Mouse (Mus musculus): Measurements from ENCODE around the gene Krt87. TPM values are rescaled to one million over a fixed set of nuclear protein-coding genes. Genes with fewer than 3 reads are reported as not detected.

Gene Krt87
- polyA plus RNA-seq, 1 experiment, result not detected

DNA sequence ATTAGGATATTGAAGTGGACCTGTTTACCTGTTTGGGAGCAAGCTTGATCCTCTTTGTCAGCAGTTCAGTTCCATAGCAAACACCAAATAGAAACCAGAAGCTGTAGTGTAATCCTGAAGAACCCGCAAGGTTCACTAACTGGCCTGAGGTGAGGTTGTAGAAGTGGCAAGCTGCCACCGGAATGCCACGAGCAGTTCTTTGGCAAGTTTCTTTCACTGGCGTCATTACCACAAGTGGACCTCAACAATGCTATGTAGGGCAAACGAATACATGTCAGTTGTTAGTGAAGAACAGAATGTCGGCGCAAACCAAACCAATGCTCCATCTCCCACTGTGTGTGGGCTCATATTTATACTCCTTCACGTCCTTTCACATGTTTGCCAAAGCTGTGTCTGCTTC lies 40.3 kb downstream of the Krt87 start:
- Histone ChIP-seq H3K27me3 (ENCODE audit: control insufficient read depth) (no peaks in the 10 kb centered on the region), H3K36me3 (ENCODE audit: control insufficient read depth) (no peaks in the 10 kb centered on the region), H3K4me3 (replicated peaks) (no peak overlapping the region), H3K9me3 (ENCODE audit: control insufficient read depth, low read length) (no peaks in the 10 kb centered on the region), H3K4me1 (ENCODE audit: control insufficient read depth) (no peaks in the 10 kb centered on the region)
- TF ChIP-seq TAL1 (IDR thresholded peaks at IDR 0.05; ENCODE audit: low read length), result no peak
- TF ChIP-seq GATA1 (IDR thresholded peaks at IDR 0.05; ENCODE audit: low read length), result no peak

DNA sequence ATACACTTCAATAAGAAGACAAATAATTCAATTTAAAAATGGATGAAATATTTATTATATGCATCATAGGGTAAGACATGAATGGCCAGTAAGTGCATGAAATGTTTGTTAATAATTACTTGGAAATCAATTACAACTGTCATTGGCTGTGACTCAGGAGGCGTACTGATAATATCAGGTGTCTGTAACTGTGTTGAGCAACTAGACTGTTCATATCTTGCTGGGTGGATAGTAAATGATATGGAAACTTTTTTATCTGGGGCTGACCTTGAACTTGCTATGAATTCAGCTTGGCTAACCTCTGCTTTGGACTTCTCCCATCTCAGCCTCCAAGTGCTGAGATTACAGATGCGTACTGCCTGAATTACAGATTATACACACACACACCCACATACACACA lies 40.9 kb downstream of the Krt87 start:
- Histone ChIP-seq H3K27me3 (ENCODE audit: control insufficient read depth) (no peaks in the 10 kb centered on the region), H3K4me3 (replicated peaks) (no peak overlapping the region), H3K36me3 (ENCODE audit: control insufficient read depth) (no peaks in the 10 kb centered on the region), H3K9me3 (ENCODE audit: control insufficient read depth, low read length) (no peaks in the 10 kb centered on the region), H3K4me1 (ENCODE audit: control insufficient read depth) (no peaks in the 10 kb centered on the region)
- TF ChIP-seq GATA1 (IDR thresholded peaks at IDR 0.05; ENCODE audit: low read length), result no peak
- TF ChIP-seq TAL1 (IDR thresholded peaks at IDR 0.05; ENCODE audit: low read length), result no peak

DNA sequence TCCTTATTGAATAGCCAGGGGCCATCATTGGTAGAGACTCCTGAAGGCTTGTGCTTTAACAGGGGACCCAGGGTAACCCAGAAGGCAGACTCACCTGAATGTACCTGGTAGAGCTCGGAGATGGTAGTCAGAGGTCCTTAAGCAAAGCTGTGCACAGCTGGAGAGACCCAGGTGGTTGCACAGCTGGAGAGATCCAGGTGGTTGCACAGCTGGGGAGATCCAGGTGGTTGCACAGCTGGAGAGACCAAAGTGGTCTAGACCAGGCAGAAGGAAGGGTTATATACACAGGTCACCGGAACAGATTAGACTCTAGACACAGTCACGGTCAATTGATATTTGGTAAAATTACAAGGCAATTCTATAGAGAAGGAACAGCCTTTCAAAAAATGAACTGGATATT lies 41.7 kb downstream of the Krt87 start:
- H3K4me1 ChIP-seq (ENCODE audit: control insufficient read depth), result no peaks in the 10 kb centered on the region
- no peaks in the 10 kb centered on the region for H3K36me3 ChIP-seq (ENCODE audit: control insufficient read depth)
- H3K27me3 ChIP-seq (ENCODE audit: control insufficient read depth), result no peaks in the 10 kb centered on the region
- TF ChIP-seq GATA1 (IDR thresholded peaks at IDR 0.05; ENCODE audit: low read length) (no peak), TAL1 (IDR thresholded peaks at IDR 0.05; ENCODE audit: low read length) (no peak)
- H3K4me3 ChIP-seq (replicated peaks), result no peak overlapping the region
- no peaks in the 10 kb centered on the region for H3K9me3 ChIP-seq (ENCODE audit: control insufficient read depth, low read length)

DNA sequence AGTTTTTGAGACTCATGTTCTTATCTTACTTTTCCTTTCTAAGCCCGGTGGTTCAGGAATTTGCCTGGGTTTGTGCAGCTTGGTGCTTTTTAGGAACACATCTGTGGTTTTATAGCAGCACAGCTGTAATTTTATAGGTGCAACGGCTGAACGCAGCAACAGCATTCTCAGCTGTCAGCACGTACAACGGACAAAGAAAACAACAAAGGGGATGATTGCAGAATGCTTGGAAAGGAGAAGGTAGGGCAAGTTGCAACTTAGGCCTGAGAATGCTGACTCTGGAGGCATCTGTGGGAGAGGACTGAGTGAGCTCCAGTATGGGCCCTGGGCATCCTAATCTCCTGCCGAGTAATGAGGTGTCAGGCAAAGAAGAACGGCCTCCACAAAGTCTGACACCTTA lies 42.1 kb downstream of the Krt87 start:
- TF ChIP-seq GATA1 (IDR thresholded peaks at IDR 0.05; ENCODE audit: low read length) (no peak), TAL1 (IDR thresholded peaks at IDR 0.05; ENCODE audit: low read length) (no peak)
- Histone ChIP-seq H3K4me3 (replicated peaks) (no peak overlapping the region), H3K36me3 (ENCODE audit: control insufficient read depth) (no peaks in the 10 kb centered on the region), H3K9me3 (ENCODE audit: control insufficient read depth, low read length) (no peaks in the 10 kb centered on the region), H3K4me1 (ENCODE audit: control insufficient read depth) (no peaks in the 10 kb centered on the region), H3K27me3 (ENCODE audit: control insufficient read depth) (no peaks in the 10 kb centered on the region)

DNA sequence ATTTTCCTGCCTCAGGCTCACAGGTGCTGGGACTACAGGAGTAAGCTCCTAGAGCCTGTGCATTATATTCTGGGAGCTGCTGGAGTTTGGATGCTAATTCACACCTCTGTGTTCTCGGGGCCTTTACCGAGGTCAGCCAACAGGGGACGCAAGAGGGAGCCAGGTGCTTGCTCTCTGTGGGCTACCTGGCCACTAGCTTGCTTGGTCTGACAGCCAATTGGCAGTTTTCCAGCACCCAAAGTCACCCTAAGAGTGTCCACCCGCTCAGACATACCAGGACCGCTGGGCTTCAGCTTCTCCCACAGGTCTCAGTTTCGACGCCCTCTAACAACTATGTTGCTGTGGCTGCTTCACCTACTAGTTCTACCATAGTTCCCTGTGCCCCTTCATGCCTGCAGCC lies 43.7 kb downstream of the Krt87 start:
- Histone ChIP-seq H3K27me3 (ENCODE audit: control insufficient read depth) (no peaks in the 10 kb centered on the region), H3K4me3 (replicated peaks) (no peak overlapping the region), H3K9me3 (ENCODE audit: control insufficient read depth, low read length) (no peaks in the 10 kb centered on the region), H3K4me1 (ENCODE audit: control insufficient read depth) (no peaks in the 10 kb centered on the region), H3K36me3 (ENCODE audit: control insufficient read depth) (no peaks in the 10 kb centered on the region)
- TF ChIP-seq TAL1 (IDR thresholded peaks at IDR 0.05; ENCODE audit: low read length) (no peak), GATA1 (IDR thresholded peaks at IDR 0.05; ENCODE audit: low read length) (no peak)

DNA sequence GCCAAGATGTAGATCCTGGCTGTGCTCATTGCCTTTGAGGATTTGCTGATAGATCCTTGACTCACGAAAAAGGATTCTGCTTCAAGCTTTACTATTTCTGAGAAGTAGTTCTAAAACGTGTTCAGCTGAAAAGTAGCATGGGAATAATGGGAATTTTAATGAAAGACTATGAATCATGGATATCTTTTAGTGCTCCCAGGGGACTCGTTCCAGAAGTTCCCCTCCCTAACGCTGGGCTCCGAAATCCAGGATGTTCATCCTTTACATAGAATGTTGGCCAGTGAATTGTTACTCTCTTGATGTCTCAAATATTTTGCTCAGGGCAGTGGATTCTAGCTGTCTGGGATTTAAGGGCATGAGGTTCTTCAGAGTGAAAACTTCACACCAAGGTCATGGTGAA lies 46.4 kb downstream of the Krt87 start:
- H3K9me3 ChIP-seq (ENCODE audit: control insufficient read depth, low read length), result no peaks in the 10 kb centered on the region
- no peaks in the 10 kb centered on the region for H3K36me3 ChIP-seq (ENCODE audit: control insufficient read depth)
- H3K4me3 ChIP-seq (replicated peaks), result no peak overlapping the region
- H3K27me3 ChIP-seq (ENCODE audit: control insufficient read depth), result no peaks in the 10 kb centered on the region
- TF ChIP-seq TAL1 (IDR thresholded peaks at IDR 0.05; ENCODE audit: low read length) (no peak), GATA1 (IDR thresholded peaks at IDR 0.05; ENCODE audit: low read length) (no peak)
- no peaks in the 10 kb centered on the region for H3K4me1 ChIP-seq (ENCODE audit: control insufficient read depth)

DNA sequence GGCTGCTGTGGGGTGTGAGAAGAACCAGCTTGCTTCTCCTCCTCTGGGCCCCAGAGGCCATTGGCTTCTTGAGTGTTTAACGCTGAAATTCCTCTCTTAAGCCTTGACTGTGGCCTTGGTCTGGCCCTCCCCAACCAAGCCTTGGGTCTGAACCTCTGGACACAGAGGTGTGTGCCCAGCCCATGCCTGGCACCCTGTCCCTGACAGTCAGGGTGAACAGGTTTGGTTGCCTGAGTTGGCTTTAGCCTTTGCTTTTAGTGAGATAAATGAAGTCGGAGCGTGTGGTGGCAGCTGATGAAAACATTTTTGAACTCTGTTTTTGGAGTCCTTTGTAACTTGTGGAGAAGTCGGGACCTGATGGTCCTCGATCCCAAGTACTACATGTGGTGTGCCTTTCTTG lies 48.4 kb downstream of the Krt87 start:
- Histone ChIP-seq H3K4me1 (ENCODE audit: control insufficient read depth) (no peaks in the 10 kb centered on the region), H3K36me3 (ENCODE audit: control insufficient read depth) (no peaks in the 10 kb centered on the region), H3K27me3 (ENCODE audit: control insufficient read depth) (no peaks in the 10 kb centered on the region), H3K4me3 (replicated peaks) (no peak overlapping the region), H3K9me3 (ENCODE audit: control insufficient read depth, low read length) (no peaks in the 10 kb centered on the region)
- TF ChIP-seq TAL1 (IDR thresholded peaks at IDR 0.05; ENCODE audit: low read length), result no peak
- no peak for TF ChIP-seq GATA1 (IDR thresholded peaks at IDR 0.05; ENCODE audit: low read length)

DNA sequence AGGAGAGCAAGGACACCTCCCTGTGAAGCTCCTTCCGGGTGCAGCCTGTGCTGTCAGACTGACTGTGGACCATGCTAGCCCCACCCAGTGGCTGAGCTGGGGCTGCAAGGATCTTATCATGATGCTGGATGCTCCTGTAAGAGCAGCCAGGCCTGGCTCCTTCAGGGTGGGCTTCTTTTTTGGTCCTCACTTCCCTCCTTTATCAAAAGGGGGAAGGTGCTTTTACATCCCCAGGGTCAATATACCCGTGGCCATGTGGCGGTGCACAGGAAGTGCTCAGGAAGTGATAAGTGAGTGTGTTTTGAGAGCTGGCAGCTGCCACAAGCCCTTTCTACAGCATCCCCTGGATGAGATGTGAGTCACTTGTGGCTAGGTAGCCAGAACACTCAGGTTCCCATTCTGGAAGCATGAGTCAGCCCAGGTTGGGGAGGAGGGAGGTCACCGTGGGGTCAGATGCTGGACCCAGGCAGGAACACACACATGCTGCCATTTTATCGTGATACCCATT lies 50.5 kb downstream of the Krt87 start:
- no peak for TF ChIP-seq GATA1 (IDR thresholded peaks at IDR 0.05; ENCODE audit: low read length)
- TF ChIP-seq TAL1 (IDR thresholded peaks at IDR 0.05; ENCODE audit: low read length), result no peak
- H3K27me3 ChIP-seq (ENCODE audit: control insufficient read depth), result no peaks in the 10 kb centered on the region
- H3K36me3 ChIP-seq (ENCODE audit: control insufficient read depth), result no peaks in the 10 kb centered on the region
- no peaks in the 10 kb centered on the region for H3K9me3 ChIP-seq (ENCODE audit: control insufficient read depth, low read length)
- H3K4me3 ChIP-seq (replicated peaks), result no peak overlapping the region
- no peaks in the 10 kb centered on the region for H3K4me1 ChIP-seq (ENCODE audit: control insufficient read depth)

DNA sequence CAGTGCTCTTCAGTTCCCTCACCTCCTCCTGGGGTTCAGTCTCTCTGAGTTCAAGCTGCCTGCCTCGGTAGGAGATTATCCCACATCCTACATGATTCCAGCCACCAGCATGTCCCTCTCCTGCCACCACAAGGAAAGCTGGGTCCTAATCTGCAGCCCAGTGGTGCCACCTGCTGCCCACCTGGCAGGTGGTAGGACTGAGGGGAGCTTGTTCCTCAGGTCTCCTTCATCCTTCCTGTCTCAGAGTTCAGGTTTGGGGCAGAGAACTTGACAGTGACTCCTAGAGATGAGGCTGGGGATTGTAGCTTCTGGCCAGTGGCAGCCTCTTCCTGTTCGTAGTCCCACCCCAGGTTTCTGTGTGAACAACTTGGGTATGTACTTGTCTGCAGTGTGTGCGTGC lies 51.4 kb downstream of the Krt87 start:
- Histone ChIP-seq H3K36me3 (ENCODE audit: control insufficient read depth) (no peaks in the 10 kb centered on the region), H3K9me3 (ENCODE audit: control insufficient read depth, low read length) (no peaks in the 10 kb centered on the region), H3K27me3 (ENCODE audit: control insufficient read depth) (no peaks in the 10 kb centered on the region), H3K4me3 (replicated peaks) (no peak overlapping the region), H3K4me1 (ENCODE audit: control insufficient read depth) (no peaks in the 10 kb centered on the region)
- TF ChIP-seq TAL1 (IDR thresholded peaks at IDR 0.05; ENCODE audit: low read length), result no peak
- no peak for TF ChIP-seq GATA1 (IDR thresholded peaks at IDR 0.05; ENCODE audit: low read length)

DNA sequence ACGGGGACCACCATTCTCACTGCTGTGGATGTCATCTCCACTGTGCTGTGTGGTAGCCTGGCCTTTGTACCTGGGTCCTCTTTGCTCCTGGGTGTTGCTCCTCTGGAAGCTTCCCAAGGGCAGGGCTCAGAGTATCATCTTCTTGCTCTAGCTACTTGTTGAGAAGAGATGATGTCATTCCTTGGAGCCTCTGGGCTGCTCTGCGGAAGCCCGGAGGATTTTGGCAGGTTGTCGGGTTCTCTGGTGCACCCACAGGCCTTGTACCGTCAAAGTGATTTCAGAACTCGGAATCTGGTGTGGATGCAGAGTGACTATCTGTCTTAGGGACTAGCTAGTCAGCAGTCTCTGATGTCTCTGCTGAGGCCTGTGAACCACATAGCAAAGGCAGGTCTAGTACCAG lies 53.5 kb downstream of the Krt87 start:
- H3K36me3 ChIP-seq (ENCODE audit: control insufficient read depth), result no peaks in the 10 kb centered on the region
- TF ChIP-seq GATA1 (IDR thresholded peaks at IDR 0.05; ENCODE audit: low read length) (no peak), TAL1 (IDR thresholded peaks at IDR 0.05; ENCODE audit: low read length) (no peak)

More for the DNA sequence above, 53.5 kb downstream of the Krt87 start:
- H3K4me3 ChIP-seq (replicated peaks), result no peak overlapping the region
- no peaks in the 10 kb centered on the region for H3K9me3 ChIP-seq (ENCODE audit: control insufficient read depth, low read length)
- H3K27me3 ChIP-seq (ENCODE audit: control insufficient read depth), result no peaks in the 10 kb centered on the region
- no peaks in the 10 kb centered on the region for H3K4me1 ChIP-seq (ENCODE audit: control insufficient read depth)

All from erythroblast, embryonic 14.5 days (primary cell).